Mouse (Mus musculus): ENCODE measurements around the gene Cdk13.
A peak's percentile ranks its signal among the peaks of the same experiment; 100 is the strongest.

Gene Cdk13

GRCm38 (mm10) chr13:17804909-17805613 lies at the start of gene Cdk13:
Gene Cdk13, minus strand, starts transcription at chr13:17805097.
- DNase-seq (ENCODE audit: low spot score) = peak; percentile 99

- no peak for DNase-seq (ENCODE audit: low spot score)
Observed at GRCm38 (mm10) chr13:17843336-17843735, 38.4 kb upstream of the Cdk13 start.

GRCm38 (mm10) chr13:17842756-17843155 lies 37.9 kb upstream of the Cdk13 start:
- no peak for DNase-seq (ENCODE audit: low spot score)

- DNase-seq (ENCODE audit: low spot score) = no peak
Observed at GRCm38 (mm10) chr13:17839137-17839536, 34.2 kb upstream of the Cdk13 start.

GRCm38 (mm10) chr13:17838484-17838851 lies 33.6 kb upstream of the Cdk13 start:
- DNase-seq (ENCODE audit: low spot score) = peak; percentile 34

- DNase-seq (ENCODE audit: low spot score) = peak; percentile 42
Observed at GRCm38 (mm10) chr13:17837610-17838483, 33.0 kb upstream of the Cdk13 start.

- DNase-seq (ENCODE audit: low spot score) = no peak
Observed at GRCm38 (mm10) chr13:17836808-17837207, 31.9 kb upstream of the Cdk13 start.

GRCm38 (mm10) chr13:17832940-17833339 lies 28.0 kb upstream of the Cdk13 start:
- no peak for DNase-seq (ENCODE audit: low spot score)

GRCm38 (mm10) chr13:17817226-17817625 lies 12.3 kb upstream of the Cdk13 start:
- DNase-seq (ENCODE audit: low spot score) = no peak

- no peak for DNase-seq (ENCODE audit: low spot score)
Observed at GRCm38 (mm10) chr13:17805614-17805975, 698 bp upstream of the Cdk13 start.

GRCm38 (mm10) chr13:17804058-17804841 lies 647 bp downstream of the Cdk13 start:
- peak; percentile 45 for DNase-seq (ENCODE audit: low spot score)

- DNase-seq (ENCODE audit: low spot score) = peak; percentile 49
Observed at GRCm38 (mm10) chr13:17803331-17804057, 1.4 kb downstream of the Cdk13 start.

GRCm38 (mm10) chr13:17802880-17803279 lies 2.0 kb downstream of the Cdk13 start:
- no peak for DNase-seq (ENCODE audit: low spot score)

- DNase-seq (ENCODE audit: low spot score) = no peak
Observed at GRCm38 (mm10) chr13:17799735-17800134, 5.2 kb downstream of the Cdk13 start.

GRCm38 (mm10) chr13:17795757-17796456 lies 9.0 kb downstream of the Cdk13 start:
- no peak for DNase-seq (ENCODE audit: low spot score)

GRCm38 (mm10) chr13:17783643-17784042 lies 21.3 kb downstream of the Cdk13 start:
- no peak for DNase-seq (ENCODE audit: low spot score)

GRCm38 (mm10) chr13:17779923-17780322 lies 25.0 kb downstream of the Cdk13 start:
- no peak for DNase-seq (ENCODE audit: low spot score)

- no peak for DNase-seq (ENCODE audit: low spot score)
Observed at GRCm38 (mm10) chr13:17776303-17776702, 28.6 kb downstream of the Cdk13 start.

GRCm38 (mm10) chr13:17775364-17775763 lies 29.5 kb downstream of the Cdk13 start:
- DNase-seq (ENCODE audit: low spot score) = no peak

GRCm38 (mm10) chr13:17773112-17773511 lies 31.8 kb downstream of the Cdk13 start:
- DNase-seq (ENCODE audit: low spot score) = no peak

- no peak for DNase-seq (ENCODE audit: low spot score)
Observed at GRCm38 (mm10) chr13:17772574-17772973, 32.3 kb downstream of the Cdk13 start.

Measured in ovary, postnatal 14 days (tissue).